Mouse (Mus musculus) lung, embryonic 14.5 days (tissue): ENCODE measurements at regions not wholly inside any gene's neighbourhood (a gene's known extent, or its start where the extent isn't known, plus 50 kb on each side); places are given as distances from the start of the nearest gene placed in this dataset.
A peak's percentile ranks its signal among the peaks of the same experiment; 100 is the strongest.

Experiments used
- ATAC-seq: fragments of 200-750 bp; cut with Nextera tagmentation; 2 replicates; pipeline ENCODE4 v1.8.0; 2017; ENCODE audit warnings: mild to moderate bottlenecking, moderate TSS enrichment, moderate library complexity; ENCODE audit not compliant: insufficient read depth
- DNase-seq: peaks from one replicate; pipeline ENCODE4 v3.0.0-alpha.2; 2015
- H3K27ac ChIP-seq: fragments of 300-500 bp; sonication (generic); 2 replicates; pipeline ENCODE4 v1.5.1; 2014; ENCODE audit warnings: low read depth, mild to moderate bottlenecking, moderate library complexity
- H3K27me3 ChIP-seq: fragments of 300-500 bp; sonication (generic); 2 replicates; pipeline ENCODE4 v1.6.1; 2014; ENCODE audit warnings: low read length, control low read depth; ENCODE audit not compliant: insufficient read depth
- H3K36me3 ChIP-seq: fragments of 300-500 bp; sonication (generic); 2 replicates; pipeline ENCODE4 v1.6.1; 2014; ENCODE audit warnings: control low read depth; ENCODE audit not compliant: insufficient read depth
- H3K4me1 ChIP-seq: fragments of 300-500 bp; sonication (generic); 2 replicates; pipeline ENCODE4 v1.6.1; 2014; ENCODE audit warnings: antibody characterized with exemption, control low read depth; ENCODE audit not compliant: insufficient read depth
- H3K4me2 ChIP-seq: fragments of 300-500 bp; sonication (generic); 2 replicates; pipeline ENCODE4 v1.6.1; 2014; ENCODE audit warnings: mild to moderate bottlenecking
- H3K4me3 ChIP-seq: fragments of 300-500 bp; sonication (generic); 2 replicates; pipeline ENCODE4 v1.5.1; 2014; ENCODE audit warnings: low read depth, low read length
- H3K9ac ChIP-seq: fragments of 300-500 bp; sonication (generic); 2 replicates; pipeline ENCODE4 v1.6.1; 2014
- H3K9me3 ChIP-seq: fragments of 300-500 bp; sonication (generic); 2 replicates; pipeline ENCODE4 v1.6.1; 2016; ENCODE audit warnings: low read depth, low read length, control low read depth
- CTCF ChIP-seq: IDR thresholded peaks from 2 replicates; pipeline ENCODE4 v1.5.1; 2016; ENCODE audit warnings: antibody characterized with exemption, low read depth
- WGBS: fragments of 180-500 bp; shearing (Covaris S2); extraction: QIAGEN DNeasy Blood & Tissue Kit; methylation state at CpG from one replicate; pipeline ENCODE4 v1.1.7; 2014; 5-methylcytosine and 5-hydroxymethylcytosine counted together

DNA sequence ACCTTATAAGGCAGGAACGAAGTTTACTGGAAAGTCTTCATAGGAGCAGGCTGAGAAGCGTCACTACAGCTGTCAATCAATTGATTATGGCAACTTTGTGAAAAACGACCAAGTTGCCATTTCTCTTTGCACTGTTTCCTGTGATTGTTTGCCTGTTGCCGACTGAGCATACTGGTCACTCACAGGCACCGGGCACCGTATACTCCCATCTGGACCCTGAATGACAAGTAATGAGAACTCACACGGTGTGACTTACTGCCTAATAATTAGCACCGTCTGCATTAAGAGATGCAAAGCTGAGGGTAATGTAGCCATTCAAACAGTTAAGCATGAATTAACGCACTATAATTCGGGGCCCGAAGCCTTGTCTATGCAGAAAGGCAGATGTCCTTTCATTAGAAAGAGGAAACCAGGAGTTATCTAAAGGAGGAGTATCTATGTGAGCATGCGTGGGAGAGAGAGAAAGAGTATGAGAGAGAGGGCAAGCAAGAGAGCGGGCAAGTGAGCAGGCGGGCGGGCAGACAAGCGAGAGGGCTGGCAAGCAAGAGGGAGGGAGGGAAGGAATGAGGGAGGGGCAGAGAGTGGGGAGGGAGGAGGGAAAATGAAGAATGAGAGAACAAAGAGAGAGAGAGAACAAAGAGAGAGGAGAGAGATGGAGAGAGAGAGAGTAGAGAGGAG, 231.4 kb upstream of the Arid2 start:
- Histone ChIP-seq H3K4me1 (0 out of 2 replicates have a peak, but pooled peaks cover 2% of the 10 kb centered on the region), H3K9me3 (no peaks in the 10 kb centered on the region), H3K4me2 (no peak overlapping the region), H3K27me3 (no peaks in the 10 kb centered on the region), H3K27ac (no peak overlapping the region), H3K36me3 (no peaks in the 10 kb centered on the region), H3K9ac (no peak overlapping the region), H3K4me3 (no peak overlapping the region)
- ATAC-seq (no peak), DNase-seq (no peak)
- TF ChIP-seq CTCF: no peak
- WGBS: 53% methylated on average over 16 of the region's 16 CpGs

- WGBS: 40% methylated on average over 3 of the region's 3 CpGs
- H3K27me3 ChIP-seq: no peaks in the 10 kb centered on the region
- no peaks in the 10 kb centered on the region for H3K9me3 ChIP-seq
- 0 out of 2 replicates have a peak, but pooled peaks cover 2% of the 10 kb centered on the region for H3K4me1 ChIP-seq
- no peak overlapping the region for H3K4me3 ChIP-seq
- H3K9ac ChIP-seq: no peak overlapping the region
- no peak for ATAC-seq
- no peak for DNase-seq
- no peaks in the 10 kb centered on the region for H3K36me3 ChIP-seq
- no peak overlapping the region for H3K27ac ChIP-seq
- H3K4me2 ChIP-seq: no peak overlapping the region
- TF ChIP-seq CTCF: no peak
Measured at GRCm38 (mm10) chr15:96059623-96060022, 227.7 kb upstream of the Arid2 start.

GRCm38 (mm10) chr15:96064499-96065217, 222.7 kb upstream of the Arid2 start:
- Histone ChIP-seq H3K4me3 (no peak overlapping the region), H3K9me3 (no peaks in the 10 kb centered on the region), H3K27ac (no peak overlapping the region), H3K4me2 (no peak overlapping the region), H3K27me3 (no peaks in the 10 kb centered on the region), H3K4me1 (no peaks in the 10 kb centered on the region), H3K36me3 (no peaks in the 10 kb centered on the region), H3K9ac (no peak overlapping the region)
- 64% methylated on average over 11 of the region's 11 CpGs for WGBS
- no peak for TF ChIP-seq CTCF
- ATAC-seq (no peak), DNase-seq (no peak)

DNA sequence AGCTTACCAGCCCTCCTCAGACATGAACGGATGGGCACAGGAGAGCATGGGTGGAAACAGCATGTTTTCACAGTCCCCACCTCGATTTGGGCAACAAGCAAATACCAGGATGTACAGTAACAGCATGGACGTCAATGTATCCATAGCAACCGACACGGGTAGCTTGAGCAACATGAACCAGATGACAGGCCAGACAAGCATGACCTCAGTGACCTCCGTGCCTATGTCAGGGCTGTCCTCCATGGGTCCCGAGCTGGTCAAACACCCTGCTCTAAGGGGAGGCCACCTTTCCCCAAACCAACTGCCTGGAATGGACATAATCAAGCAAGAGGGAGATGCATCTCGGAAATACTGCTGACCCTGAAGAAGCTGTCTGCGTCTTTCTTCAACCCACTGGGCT, 211.7 kb upstream of the Arid2 start:
- H3K27ac ChIP-seq: no peak overlapping the region
- ATAC-seq: no peak
- H3K4me1 ChIP-seq: 0 out of 2 replicates have a peak, but pooled peaks cover 3% of the 10 kb centered on the region
- WGBS: 74% methylated on average over 9 of the region's 9 CpGs
- H3K9ac ChIP-seq: no peak overlapping the region
- DNase-seq: no peak
- H3K4me2 ChIP-seq: no peak overlapping the region
- H3K27me3 ChIP-seq: no peaks in the 10 kb centered on the region
- H3K9me3 ChIP-seq: no peaks in the 10 kb centered on the region
- H3K36me3 ChIP-seq: no peaks in the 10 kb centered on the region
- TF ChIP-seq CTCF: no peak
- H3K4me3 ChIP-seq: no peak overlapping the region

DNA sequence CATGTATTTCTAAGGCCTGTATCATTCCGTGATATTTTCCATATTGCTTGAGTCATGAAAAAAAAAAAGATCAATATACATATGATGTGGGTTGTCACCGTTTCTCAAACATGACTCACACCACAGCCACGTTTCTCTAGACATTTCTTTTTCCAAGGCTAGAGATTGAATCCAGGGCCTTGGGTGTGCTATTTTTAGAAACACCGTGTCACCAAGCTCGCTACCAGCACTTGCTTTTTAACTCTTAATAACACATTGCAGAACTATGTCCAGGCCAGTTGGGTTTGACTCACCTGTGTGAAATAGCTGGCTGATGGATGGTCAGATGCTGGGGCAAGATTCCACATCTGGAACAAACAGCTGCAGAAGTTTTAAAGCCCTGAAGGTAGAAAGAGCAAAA, 209.6 kb upstream of the Arid2 start:
- DNase-seq (no peak), ATAC-seq (no peak)
- Histone ChIP-seq H3K9me3 (no peaks in the 10 kb centered on the region), H3K9ac (no peak overlapping the region), H3K27me3 (no peaks in the 10 kb centered on the region), H3K27ac (no peak overlapping the region), H3K4me3 (no peak overlapping the region), H3K4me2 (no peak overlapping the region), H3K4me1 (0 out of 2 replicates have a peak, but pooled peaks cover 3% of the 10 kb centered on the region), H3K36me3 (no peaks in the 10 kb centered on the region)
- TF ChIP-seq CTCF: no peak
- WGBS: 36% methylated on average over 5 of the region's 5 CpGs

- H3K9ac ChIP-seq: no peak overlapping the region
- no peaks in the 10 kb centered on the region for H3K36me3 ChIP-seq
- TF ChIP-seq CTCF: no peak
- H3K4me1 ChIP-seq: 0 out of 2 replicates have a peak, but pooled peaks cover 3% of the 10 kb centered on the region
- DNase-seq (peak; percentile 24), ATAC-seq (no peak)
- WGBS: 36% methylated on average over 2 of the region's 2 CpGs
- H3K27me3 ChIP-seq: no peaks in the 10 kb centered on the region
- H3K27ac ChIP-seq: no peak overlapping the region
- no peak overlapping the region for H3K4me3 ChIP-seq
- no peaks in the 10 kb centered on the region for H3K9me3 ChIP-seq
- H3K4me2 ChIP-seq: no peak overlapping the region
Measured at GRCm38 (mm10) chr15:96078580-96078979, 208.7 kb upstream of the Arid2 start.

DNA sequence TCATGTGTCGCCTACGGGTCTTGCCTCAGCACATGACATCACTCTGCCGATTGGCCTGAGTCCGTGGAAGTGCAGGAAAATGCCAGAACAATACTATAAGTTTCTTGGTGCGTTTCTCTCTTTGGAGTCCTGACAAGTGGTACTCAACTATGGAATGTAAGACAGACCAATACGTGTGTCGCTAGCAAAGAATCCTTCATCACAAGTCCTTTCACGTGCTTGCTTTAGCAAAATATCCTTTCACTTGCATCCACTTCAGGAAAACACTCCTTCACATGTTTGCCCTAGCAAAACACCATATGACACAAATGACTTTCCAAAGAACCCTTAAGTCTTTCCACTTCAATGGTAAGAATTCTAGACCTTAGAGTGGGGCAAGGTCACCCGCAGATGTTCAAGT, 197.6 kb upstream of the Arid2 start:
- no peak overlapping the region for H3K9ac ChIP-seq
- H3K9me3 ChIP-seq: no peaks in the 10 kb centered on the region
- no peak overlapping the region for H3K27ac ChIP-seq
- no peaks in the 10 kb centered on the region for H3K36me3 ChIP-seq
- TF ChIP-seq CTCF: no peak
- no peaks in the 10 kb centered on the region for H3K27me3 ChIP-seq
- no peak for ATAC-seq
- no peak overlapping the region for H3K4me3 ChIP-seq
- no peaks in the 10 kb centered on the region for H3K4me1 ChIP-seq
- WGBS: 69% methylated on average over 9 of the region's 9 CpGs
- DNase-seq: no peak
- no peak overlapping the region for H3K4me2 ChIP-seq
